Mouse (Mus musculus) testis, adult 2 months (tissue): ENCODE data around the gene Pnpla7.

Experiments used
- CTCF ChIP-seq: fragments of 200-500 bp; IDR thresholded peaks from 2 replicates; pipeline ENCODE4 v1.5.1; 2012; ENCODE audit warnings: low read depth, mild to moderate bottlenecking, inconsistent platforms, low read length, moderate library complexity; ENCODE audit not compliant: control insufficient read depth, insufficient read depth, insufficient replicate concordance
- POLR2A ChIP-seq: fragments of 200-500 bp; IDR thresholded peaks from 2 replicates; pipeline ENCODE4 v1.6.1; 2012; ENCODE audit warnings: low read depth, mild to moderate bottlenecking, inconsistent platforms, low read length, moderate library complexity; ENCODE audit not compliant: control insufficient read depth

DNA sequence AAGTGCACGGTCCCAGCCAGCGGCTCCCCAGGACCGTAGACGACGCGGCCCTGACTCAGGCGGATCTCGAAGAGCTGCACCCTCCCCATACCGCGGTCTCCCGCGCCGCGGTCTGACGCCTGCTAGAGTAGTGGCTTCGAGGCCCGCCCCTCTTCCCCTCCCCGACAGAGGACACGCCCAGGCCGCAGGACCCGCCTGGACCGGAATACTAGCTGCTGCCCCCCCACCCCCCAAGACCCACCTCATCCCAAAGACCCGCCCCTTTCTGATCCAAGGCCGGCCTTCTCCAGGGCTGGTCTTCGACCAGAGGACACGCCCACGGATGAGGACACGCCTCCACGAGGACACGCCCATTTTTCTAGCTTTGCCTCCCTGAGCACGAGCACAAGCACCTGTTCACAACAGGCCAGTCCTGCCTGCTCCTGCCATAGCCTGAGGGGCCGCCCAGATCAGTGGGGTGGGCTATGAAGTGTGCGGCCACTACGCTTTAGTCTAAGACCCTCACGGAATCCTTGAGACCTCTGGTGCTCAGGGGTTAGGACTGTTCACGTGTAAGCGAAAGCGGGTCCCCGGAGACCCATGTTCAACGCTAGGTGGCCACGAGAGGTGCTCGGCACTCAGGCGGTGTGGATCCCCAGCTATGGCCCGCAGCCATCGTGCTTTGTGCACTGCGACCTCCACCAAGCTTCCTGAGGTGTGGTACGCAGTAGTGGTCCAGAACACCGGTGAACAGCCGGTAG lies 40.6 kb upstream of the Pnpla7 start, which contains the start of gene Arrdc1:
- TF ChIP-seq CTCF (peak; percentile 19; the same call in 1 of the 2 replicates), POLR2A (peak; percentile 58; the same call in 1 of the 2 replicates)
